Mouse (Mus musculus) kidney, postnatal 0 days (tissue): ENCODE measurements at regions not wholly inside any gene's neighbourhood (a gene's known extent, or its start where the extent isn't known, plus 50 kb on each side); places are given as distances from the start of the nearest gene placed in this dataset.

Experiments used
- ATAC-seq: fragments of 200-750 bp; cut with Nextera tagmentation; replicated peaks from 2 replicates; pipeline ENCODE4 v1.8.0; 2017; ENCODE audit warnings: low read depth, moderate number of reproducible peaks, moderate TSS enrichment, moderate library complexity; ENCODE audit not compliant: low FRiP score
- DNase-seq: peaks from one replicate; pipeline ENCODE4 v3.0.0-alpha.2; 2016; ENCODE audit warnings: low spot score
- H3K27ac ChIP-seq: fragments of 300-500 bp; sonication (generic); 2 replicates; pipeline ENCODE4 v1.5.1; 2014; ENCODE audit warnings: mild to moderate bottlenecking
- H3K27me3 ChIP-seq: fragments of 300-500 bp; sonication (generic); 2 replicates; pipeline ENCODE4 v1.6.1; 2014; ENCODE audit warnings: low read length, mixed read lengths; ENCODE audit not compliant: insufficient read depth
- H3K36me3 ChIP-seq: fragments of 300-500 bp; sonication (generic); 2 replicates; pipeline ENCODE4 v1.6.1; 2014; ENCODE audit warnings: low read length, mixed read lengths; ENCODE audit not compliant: insufficient read depth
- H3K4me1 ChIP-seq: fragments of 300-500 bp; sonication (generic); replicated peaks from 2 replicates; pipeline ENCODE4 v1.6.1; 2014; ENCODE audit warnings: antibody characterized with exemption, low read length, mixed read lengths; ENCODE audit not compliant: insufficient read depth
- H3K4me2 ChIP-seq: fragments of 300-500 bp; sonication (generic); 2 replicates; pipeline ENCODE4 v1.6.1; 2014; ENCODE audit warnings: mild to moderate bottlenecking, low read length, moderate library complexity, mixed read lengths
- H3K4me3 ChIP-seq: fragments of 300-500 bp; sonication (generic); replicated peaks from 2 replicates; pipeline ENCODE4 v1.5.1; 2014; ENCODE audit warnings: low read depth, low read length
- H3K9ac ChIP-seq: fragments of 300-500 bp; sonication (generic); 2 replicates; pipeline ENCODE4 v1.6.1; 2014; ENCODE audit warnings: low read depth, low read length
- H3K9me3 ChIP-seq: fragments of 300-500 bp; sonication (generic); replicated peaks from 2 replicates; pipeline ENCODE4 v1.6.1; 2016; ENCODE audit warnings: low read length, inconsistent platforms, mixed read lengths
- CTCF ChIP-seq: IDR thresholded peaks from 2 replicates; pipeline ENCODE4 v1.5.1; 2016; ENCODE audit warnings: antibody characterized with exemption, low read depth, mild to moderate bottlenecking, moderate library complexity
- WGBS: fragments of 180-500 bp; shearing (Covaris S2); extraction: QIAGEN DNeasy Blood & Tissue Kit; methylation state at CpG from one replicate; pipeline ENCODE4 v1.1.7; 2014; 5-methylcytosine and 5-hydroxymethylcytosine counted together

DNA sequence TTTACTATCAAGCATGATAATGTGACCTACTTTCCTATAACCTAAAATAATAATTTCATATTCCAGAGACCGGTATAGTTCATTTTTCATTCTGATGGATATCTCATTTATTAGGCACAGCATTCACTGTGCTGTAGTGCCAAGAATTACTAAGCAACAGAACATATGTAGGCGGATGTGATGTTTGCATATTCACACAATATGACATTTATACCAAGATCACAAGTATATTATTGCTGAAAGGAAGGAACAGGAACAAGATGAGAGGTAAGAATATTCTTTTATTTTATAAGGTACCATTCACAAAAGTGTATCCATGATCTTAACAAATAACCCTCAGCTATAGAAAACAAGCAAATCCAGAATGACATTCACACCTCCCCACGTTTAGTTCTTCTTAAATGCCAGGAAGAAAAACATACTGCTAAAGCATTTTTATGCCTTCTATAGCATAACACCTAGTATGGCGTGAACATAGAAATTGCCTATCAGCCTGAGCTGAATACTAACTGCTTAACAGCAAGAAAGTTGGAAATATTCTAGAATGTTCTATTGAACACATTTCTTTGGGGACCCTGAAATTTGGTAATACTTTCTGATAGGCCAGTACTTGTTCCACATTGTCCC is 1062.8 kb upstream of the Acvr2a start:
- ATAC-seq (no peak), DNase-seq (no peak)
- Histone ChIP-seq H3K9ac (no peak overlapping the region), H3K36me3 (no peaks in the 10 kb centered on the region), H3K9me3 (no peaks in the 10 kb centered on the region), H3K27me3 (no peaks in the 10 kb centered on the region), H3K27ac (no peak overlapping the region), H3K4me3 (no peak overlapping the region), H3K4me2 (no peak overlapping the region), H3K4me1 (no peaks in the 10 kb centered on the region)
- 83% methylated on average over 4 of the region's 4 CpGs for WGBS
- no peak for TF ChIP-seq CTCF

DNA sequence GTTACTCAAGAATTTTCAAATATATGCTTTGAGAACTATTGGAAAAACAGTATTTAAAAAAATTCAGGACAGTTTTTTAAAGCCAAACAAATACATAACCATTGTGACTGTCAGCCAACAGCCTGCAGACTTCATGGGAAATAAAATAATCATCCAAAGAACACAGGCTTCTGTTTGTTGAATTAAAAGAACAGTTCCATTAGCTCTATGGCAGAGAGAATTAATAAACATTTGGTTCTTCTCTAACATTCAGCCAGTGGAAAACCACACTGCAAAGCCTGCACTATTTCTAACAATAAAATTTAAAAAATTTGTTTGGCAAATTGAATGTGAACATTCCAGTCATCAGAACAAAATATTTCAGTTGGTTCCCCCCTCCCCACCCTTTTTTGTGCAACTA is 1058.2 kb upstream of the Acvr2a start:
- Histone ChIP-seq H3K9ac (no peak overlapping the region), H3K4me2 (no peak overlapping the region), H3K9me3 (no peaks in the 10 kb centered on the region), H3K4me3 (no peak overlapping the region), H3K4me1 (no peaks in the 10 kb centered on the region), H3K27me3 (no peaks in the 10 kb centered on the region), H3K36me3 (no peaks in the 10 kb centered on the region), H3K27ac (no peak overlapping the region)
- no peak for TF ChIP-seq CTCF
- ATAC-seq = no peak
- peak; percentile 37 for DNase-seq

DNA sequence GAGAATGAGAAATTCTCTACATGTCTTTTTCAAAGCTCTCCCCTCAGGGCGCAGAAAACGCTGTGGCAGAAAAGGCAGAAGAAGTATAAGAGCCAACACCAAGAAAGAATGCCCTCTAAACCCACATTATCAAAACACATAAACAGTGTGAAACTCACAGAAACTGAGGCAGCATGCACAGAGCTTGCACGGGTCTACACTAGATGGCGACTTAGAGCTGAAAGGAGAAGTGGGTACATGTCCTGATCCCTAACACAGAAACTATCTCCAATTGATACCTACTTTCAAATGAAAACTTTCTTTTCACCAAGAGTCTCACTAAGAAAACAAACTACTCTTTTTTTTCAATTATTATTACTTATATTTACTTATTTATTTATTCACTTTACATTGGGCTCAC is 1057.7 kb upstream of the Acvr2a start:
- no peak overlapping the region for H3K9ac ChIP-seq
- H3K9me3 ChIP-seq = no peaks in the 10 kb centered on the region
- H3K27me3 ChIP-seq = no peaks in the 10 kb centered on the region
- 63% methylated on average over 4 of the region's 4 CpGs for WGBS
- TF ChIP-seq CTCF = peak; percentile 26; the same call in 1 of the 2 replicates
- H3K36me3 ChIP-seq = no peaks in the 10 kb centered on the region
- no peak overlapping the region for H3K4me2 ChIP-seq
- no peak overlapping the region for H3K4me3 ChIP-seq
- ATAC-seq (no peak), DNase-seq (no peak)
- no peak overlapping the region for H3K27ac ChIP-seq
- no peaks in the 10 kb centered on the region for H3K4me1 ChIP-seq

DNA sequence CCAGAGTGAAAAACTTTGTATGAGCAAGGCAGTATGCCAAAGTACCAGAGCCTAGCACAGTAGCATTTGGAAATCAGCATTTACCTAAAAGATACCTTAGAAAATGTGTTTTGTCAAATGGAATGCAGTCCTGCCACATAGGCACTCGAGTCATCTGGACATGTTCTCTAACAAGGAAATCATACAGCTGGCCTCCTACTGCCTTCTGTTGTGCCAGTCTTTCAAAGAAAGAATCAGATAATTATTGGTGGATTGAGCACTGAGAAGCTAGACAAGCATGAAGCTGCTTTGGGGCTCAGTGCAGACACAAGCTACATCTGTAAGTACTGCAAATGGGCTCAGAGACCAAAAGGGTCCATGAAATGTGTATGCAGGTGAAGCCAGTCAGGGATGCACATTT is 1038.1 kb upstream of the Acvr2a start:
- Histone ChIP-seq H3K9me3 (no peaks in the 10 kb centered on the region), H3K27me3 (no peaks in the 10 kb centered on the region), H3K27ac (no peak overlapping the region), H3K36me3 (no peaks in the 10 kb centered on the region), H3K4me2 (no peak overlapping the region), H3K9ac (no peak overlapping the region), H3K4me1 (no peaks in the 10 kb centered on the region), H3K4me3 (no peak overlapping the region)
- ATAC-seq = no peak
- 55% methylated on average over 1 of the region's 1 CpGs for WGBS
- DNase-seq = no peak
- no peak for TF ChIP-seq CTCF

DNA sequence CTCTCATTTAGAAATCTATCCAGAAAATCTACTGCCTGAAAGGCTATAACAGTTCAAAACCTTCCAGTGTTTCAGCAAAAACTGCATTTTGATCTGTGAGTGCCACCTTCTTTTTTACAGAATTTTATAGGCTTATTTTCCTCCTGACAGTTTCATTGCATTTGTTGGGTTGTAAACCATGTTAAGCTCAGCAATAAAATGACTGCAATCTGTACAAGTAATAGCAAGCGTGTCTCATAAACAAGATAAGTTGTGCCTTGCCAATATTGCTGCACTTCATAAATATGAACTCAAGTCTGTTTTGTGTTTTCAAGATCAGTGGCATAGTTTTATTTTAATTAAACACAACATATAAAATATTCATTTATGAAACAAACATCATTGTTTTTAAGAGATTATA is 1036.9 kb upstream of the Acvr2a start:
- no peak for ATAC-seq
- H3K9ac ChIP-seq = no peak overlapping the region

DNA sequence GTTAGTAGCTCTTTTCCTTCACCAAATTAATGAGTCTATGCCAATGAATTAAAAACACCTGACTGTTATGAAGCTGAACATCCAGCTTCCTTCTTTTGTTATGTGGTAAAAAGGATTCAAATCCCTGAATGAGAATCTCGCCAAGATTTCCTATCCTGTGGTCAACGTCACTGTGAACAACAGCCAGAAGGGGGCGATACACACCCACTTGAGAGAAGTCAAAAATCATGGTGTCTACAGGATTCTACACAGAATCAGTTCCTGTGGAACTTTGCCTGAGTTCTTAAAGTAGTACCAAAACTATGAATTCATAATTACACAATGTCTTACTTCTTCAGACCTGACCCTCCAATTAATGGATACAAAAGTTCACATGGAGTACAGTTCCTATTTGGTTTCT is 1028.1 kb upstream of the Acvr2a start:
- Histone ChIP-seq H3K27ac (no peak overlapping the region), H3K4me3 (no peak overlapping the region), H3K9ac (no peak overlapping the region), H3K9me3 (no peaks in the 10 kb centered on the region), H3K27me3 (no peaks in the 10 kb centered on the region), H3K4me1 (no peaks in the 10 kb centered on the region), H3K4me2 (no peak overlapping the region), H3K36me3 (no peaks in the 10 kb centered on the region)
- WGBS = 7% methylated on average over 3 of the region's 3 CpGs
- DNase-seq (peak; percentile 69), ATAC-seq (no peak)
- peak; percentile 76 for TF ChIP-seq CTCF

More for the DNA sequence above, 1036.9 kb upstream of the Acvr2a start:
- WGBS = 65% methylated on average over 1 of the region's 1 CpGs
- DNase-seq = no peak
- Histone ChIP-seq H3K27me3 (no peaks in the 10 kb centered on the region), H3K27ac (no peak overlapping the region), H3K4me3 (no peak overlapping the region), H3K36me3 (no peaks in the 10 kb centered on the region), H3K4me1 (no peaks in the 10 kb centered on the region), H3K9me3 (no peaks in the 10 kb centered on the region), H3K4me2 (no peak overlapping the region)
- TF ChIP-seq CTCF = no peak

DNA sequence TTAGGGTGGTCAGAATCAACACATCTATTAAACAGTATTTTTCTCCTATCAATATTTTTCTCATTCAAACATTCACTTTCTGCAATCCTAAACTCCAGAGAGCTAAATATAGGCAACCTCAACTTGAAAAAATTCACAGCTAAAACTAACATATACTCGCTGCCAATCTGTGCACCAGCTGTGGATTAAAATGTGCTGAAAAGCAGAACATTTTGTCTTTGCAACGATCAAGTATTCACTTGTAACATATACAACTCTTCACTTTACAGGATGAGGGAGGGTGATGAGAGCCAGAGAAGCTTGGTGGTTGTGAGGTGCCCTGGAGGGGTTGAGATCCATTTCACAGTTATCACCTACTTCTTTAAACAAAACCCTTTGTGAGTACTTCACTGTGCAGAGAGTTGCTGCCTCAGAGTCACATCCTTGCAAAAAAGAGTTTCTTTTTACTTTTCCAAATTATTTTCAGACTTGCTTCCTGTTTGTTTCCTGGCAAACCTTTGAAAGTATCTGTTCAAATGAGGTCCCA is 991.1 kb upstream of the Acvr2a start:
- no peak overlapping the region for H3K4me2 ChIP-seq
- no peak overlapping the region for H3K9ac ChIP-seq
- no peak for TF ChIP-seq CTCF
- H3K4me3 ChIP-seq = no peak overlapping the region
- H3K27ac ChIP-seq = no peak overlapping the region
- DNase-seq (no peak), ATAC-seq (no peak)
- no peaks in the 10 kb centered on the region for H3K4me1 ChIP-seq
- H3K36me3 ChIP-seq = no peaks in the 10 kb centered on the region
- 65% methylated on average over 2 of the region's 2 CpGs for WGBS
- H3K27me3 ChIP-seq = no peaks in the 10 kb centered on the region
- no peaks in the 10 kb centered on the region for H3K9me3 ChIP-seq
